In the genomic region with DNA sequence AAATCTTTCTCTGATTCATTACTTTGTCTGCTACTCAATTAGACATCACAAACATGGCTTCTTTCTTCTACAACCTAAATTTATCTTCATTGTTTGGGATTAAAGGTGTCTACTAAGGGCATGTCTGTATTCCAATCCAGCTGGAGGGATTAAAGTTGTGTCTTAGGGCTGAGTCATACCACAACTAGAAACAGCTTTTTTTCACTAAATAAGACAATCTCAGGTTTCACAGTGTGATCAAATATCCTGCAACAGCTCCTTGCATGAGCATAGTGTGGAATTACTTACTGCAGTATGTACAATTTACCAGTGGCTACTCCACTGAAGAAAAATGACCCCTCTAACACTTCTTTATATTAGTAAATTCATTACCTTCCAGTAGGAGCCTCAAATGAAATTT, we compare ENCODE assay signal across 14 mouse cellular contexts. TPM values are rescaled to one million over a fixed set of nuclear protein-coding genes. Genes with fewer than 3 reads are reported as not detected.
"Had no signal": no experiment of that assay in that cellular context is flagged by ENCODE, and none has a peak within 500 bp of the region (broad histone marks: within the 10 kb centered on the region; RNA-seq: fewer than 3 reads in every experiment).

No protein-coding gene starts in this region.

- H3K9me3 ChIP-seq: midbrain, embryonic 10.5 days; midbrain, embryonic 13.5 days; neural tube, embryonic 12.5 days had no signal

- H3K4me3 ChIP-seq: midbrain, embryonic 10.5 days; midbrain, embryonic 13.5 days; neural tube, embryonic 12.5 days had no signal

- H3K9ac ChIP-seq: lung, embryonic 14.5 days; midbrain, embryonic 13.5 days; neural tube, embryonic 12.5 days had no signal

- H3K4me2 ChIP-seq: lung, embryonic 14.5 days; midbrain, embryonic 13.5 days; neural tube, embryonic 12.5 days had no signal

- ATAC-seq: midbrain, embryonic 13.5 days; midbrain, embryonic 16.5 days had no signal

- H3K27ac ChIP-seq: midbrain, embryonic 10.5 days; midbrain, embryonic 13.5 days; neural tube, embryonic 12.5 days had no signal

- H3K36me3 ChIP-seq: midbrain, embryonic 10.5 days; midbrain, embryonic 13.5 days; neural tube, embryonic 12.5 days had no signal

- H3K27me3 ChIP-seq: midbrain, embryonic 13.5 days; neural tube, embryonic 12.5 days had no signal

- H3K4me1 ChIP-seq: midbrain, embryonic 10.5 days; midbrain, embryonic 13.5 days; neural tube, embryonic 12.5 days had no signal

- DNase-seq: lung, adult 18-20 months; lung, embryonic 14.5 days; lung, postnatal 10 days; lung, postnatal 4 days; right cerebral cortex, postnatal 14 days; thymus, adult 18-20 months; thymus, postnatal 14 days; thymus, postnatal 36 days had no signal

RNA-seq across cellular contexts. Expression of a gene that starts 26.2 kb away (rescaled TPM):
- total RNA-seq: megakaryocyte-erythroid progenitor cell, adult 5-6 weeks had no signal

RNA-seq across cellular contexts. Expression of a gene that starts 51.0 kb away (rescaled TPM):
- total RNA-seq: megakaryocyte, adult 5-6 weeks; megakaryocyte-erythroid progenitor cell, adult 5-6 weeks had no signal
